Mouse (Mus musculus) layer of hippocampus, postnatal 25 days (tissue): Measurements from ENCODE around the gene Mtfp1. TPM values are rescaled to one million over a fixed set of nuclear protein-coding genes. Genes with fewer than 3 reads are reported as not detected.
"Not testable (repeated sequence)": the region's sequence is repeated elsewhere in the genome, so short reads cannot be mapped to it uniquely, and the experiment has no call there.

Source experiments
- DNase-seq, 2 experiments: peaks; one replicate each; pipeline ENCODE4 v3.0.0; 2022; ENCODE audit warnings: mixed read lengths in 2 of 2, low spot score in 1 of 2; ENCODE audit errors: extremely low spot score in 1 of 2
- total RNA-seq, 2 experiments: library from RNA; stranded (reverse); gene quantifications; 2 replicates each; pipeline ENCODE4 v1.2.3; 2021

The Mtfp1 gene
- 100 to 1,000 TPM; 109 to 126 TPM for total RNA-seq

GRCm38 (mm10) chr11:4095171-4096053 is at the start of gene Mtfp1:
Gene Mtfp1, minus strand, starts transcription at chr11:4095445.
- DNase-seq, result peak; percentile 52 to 53

DNA sequence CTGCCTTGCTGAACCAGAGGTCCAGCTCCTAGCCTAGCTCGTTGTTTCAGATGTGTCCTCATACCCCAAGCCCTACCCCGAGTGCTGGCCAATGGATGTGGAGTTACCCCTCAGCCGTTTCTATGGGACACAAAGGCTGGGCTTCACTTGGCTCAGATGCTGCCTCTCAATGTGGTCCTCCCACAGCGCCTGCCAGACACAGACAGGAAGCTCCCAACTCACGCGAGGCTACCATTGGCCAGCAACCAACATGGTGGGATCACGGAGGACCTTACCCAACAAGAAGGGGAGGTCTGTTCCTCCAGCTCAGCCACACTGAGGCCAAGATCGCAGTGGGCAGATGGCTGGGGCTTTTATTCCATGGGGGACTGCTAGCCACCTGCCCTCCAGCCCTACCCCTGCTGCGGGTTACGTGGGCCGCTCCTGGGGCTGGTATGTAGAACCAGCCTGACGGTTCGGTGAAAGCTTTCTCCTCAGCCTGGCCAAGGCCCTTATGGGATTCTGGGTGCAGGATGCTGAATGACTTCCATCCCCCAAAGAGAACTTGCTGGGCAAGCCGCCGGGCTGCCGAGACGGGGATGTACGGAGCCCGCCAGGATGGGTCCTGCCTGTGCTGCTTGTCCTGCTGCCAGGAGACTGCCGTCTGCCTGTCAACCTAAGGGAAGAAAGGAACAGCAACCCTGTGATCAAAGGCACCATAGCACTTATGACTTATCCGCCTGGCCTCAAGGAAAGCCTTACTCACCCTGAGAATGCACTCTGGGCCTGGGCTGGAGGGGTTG is 48.2 kb upstream of the Mtfp1 start:
- no peak for DNase-seq

GRCm38 (mm10) chr11:4142352-4142751 is 47.1 kb upstream of the Mtfp1 start:
- DNase-seq, result no peak

DNA sequence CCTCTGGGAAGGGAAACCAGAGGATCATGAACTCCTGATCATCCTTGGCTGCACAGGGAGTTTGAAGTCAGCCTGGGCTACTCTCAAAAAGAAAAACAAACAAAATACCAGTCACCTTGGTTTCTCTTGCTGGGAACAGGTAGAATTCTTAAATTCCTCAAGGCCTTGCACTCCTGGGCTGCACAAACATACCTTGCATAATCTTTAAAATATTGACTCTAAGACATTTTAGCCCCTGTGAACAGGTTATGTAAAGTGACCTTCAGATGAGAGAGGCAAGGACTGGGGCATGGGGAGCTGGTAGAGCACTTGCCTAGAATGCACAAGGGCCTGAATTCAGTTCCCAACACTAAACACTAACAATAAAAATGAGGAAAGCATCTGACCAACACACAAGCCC is 46.3 kb upstream of the Mtfp1 start:
- no peak for DNase-seq

GRCm38 (mm10) chr11:4138964-4139363 is 43.7 kb upstream of the Mtfp1 start:
- no peak for DNase-seq

DNA sequence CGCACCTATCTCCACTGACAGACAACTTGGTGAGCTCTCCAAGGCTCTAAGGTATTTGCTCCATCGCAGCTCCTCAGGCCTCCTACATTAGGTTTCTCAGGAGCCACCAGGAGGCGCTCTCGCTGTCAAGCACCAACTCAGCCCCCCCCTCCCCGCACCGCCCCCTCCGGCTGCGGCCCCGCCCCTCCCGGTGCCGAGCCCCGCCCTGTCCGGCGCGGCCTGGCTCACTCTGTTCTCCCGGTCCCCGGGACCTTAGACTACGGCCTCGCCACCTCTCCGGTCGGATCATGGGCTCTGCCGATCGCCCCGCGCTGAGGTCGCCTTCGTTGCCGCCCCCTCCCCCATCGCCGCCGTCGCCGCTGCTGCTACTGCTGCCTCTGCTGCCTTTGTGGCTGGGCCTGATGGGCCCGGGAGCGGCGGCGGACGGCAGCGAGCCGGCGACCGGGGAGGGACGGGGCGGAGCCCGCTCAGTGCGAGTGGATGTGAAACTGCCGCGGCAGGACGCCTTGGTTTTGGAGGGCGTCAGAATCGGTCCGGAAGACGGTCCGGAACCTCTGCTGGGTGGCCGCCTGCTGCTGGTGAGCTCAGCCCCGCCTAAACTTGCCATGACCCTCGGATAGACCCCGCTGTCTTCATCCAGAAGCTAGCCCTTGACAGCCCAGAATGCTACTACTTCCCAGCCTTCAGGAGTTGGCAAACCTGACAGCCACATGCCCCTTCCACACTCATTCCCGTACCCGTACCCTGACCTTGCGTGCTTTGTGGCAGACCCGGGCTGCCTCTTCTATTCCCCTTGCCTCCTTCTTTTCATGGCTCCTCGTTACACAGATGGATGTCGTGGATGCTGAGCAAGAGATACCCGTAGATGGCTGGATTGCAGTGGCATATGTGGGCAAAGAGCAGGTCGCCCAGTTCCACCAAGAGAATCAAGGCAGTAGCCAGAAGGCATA is 40.0 kb upstream of the Mtfp1 start, which contains the start of gene Rnf215:
Gene Rnf215, plus strand, starts transcription at position 217 of the 950 bp plus-strand sequence.
- DNase-seq, result peak; percentile 86 to 95

GRCm38 (mm10) chr11:4134400-4134799 is 39.2 kb upstream of the Mtfp1 start:
- DNase-seq, result no peak

DNA sequence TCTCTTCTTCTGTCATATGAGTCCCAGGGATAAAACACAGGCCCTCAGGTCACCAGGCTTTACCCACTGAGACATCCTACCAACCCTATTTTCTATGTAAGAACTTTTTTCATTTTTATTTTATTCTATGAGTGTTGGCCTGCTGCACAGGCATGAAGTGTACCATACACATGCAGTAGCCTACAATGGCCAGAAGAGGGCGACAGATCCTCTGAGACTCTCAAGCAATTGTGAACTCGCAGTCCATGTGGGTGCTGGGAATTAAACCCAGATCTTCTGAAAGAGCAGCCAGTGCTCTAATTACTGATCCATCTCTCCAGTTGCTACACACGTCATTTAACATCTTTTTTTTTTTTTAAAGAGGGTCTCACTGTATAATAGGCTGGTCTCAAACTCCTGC is 38.2 kb upstream of the Mtfp1 start:
- no peak for DNase-seq

DNA sequence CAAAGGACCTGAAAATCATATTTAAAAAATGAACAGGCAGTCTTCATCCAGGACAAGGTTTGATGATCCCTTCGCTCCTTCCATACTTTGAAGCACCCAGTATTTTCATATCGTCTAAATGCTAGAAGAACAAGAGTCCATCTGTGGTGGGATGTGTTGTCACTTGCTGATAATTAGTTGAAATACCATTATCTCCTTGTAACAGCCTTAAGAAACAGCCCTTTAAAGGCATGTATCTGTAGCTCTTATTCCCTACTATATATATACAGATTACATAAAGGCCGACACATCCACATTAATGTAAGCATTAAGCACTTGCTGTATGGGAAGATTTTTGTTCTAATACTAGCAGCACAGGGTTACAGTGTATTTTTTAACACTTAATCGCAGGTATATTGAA is 33.2 kb upstream of the Mtfp1 start:
- not testable (repeated sequence) for DNase-seq

DNA sequence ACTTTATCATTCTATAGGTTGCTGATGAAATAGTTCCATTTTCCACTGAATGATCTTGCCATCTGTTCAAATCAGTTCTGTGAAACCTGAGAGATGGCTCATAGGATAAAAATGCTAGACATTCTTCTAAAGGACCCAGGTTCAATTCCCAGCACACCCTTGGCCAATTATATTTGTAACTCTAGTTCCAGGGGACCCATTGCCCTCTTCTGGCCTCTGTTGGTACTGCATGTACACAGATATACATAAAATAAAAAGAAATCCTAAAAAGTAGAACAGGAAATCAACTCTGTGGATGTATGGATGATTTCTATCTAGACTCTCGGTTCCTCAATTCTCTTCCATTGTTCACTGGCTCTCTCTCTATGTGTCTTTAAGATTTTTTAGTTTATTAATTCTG is 31.8 kb upstream of the Mtfp1 start:
- no peak for DNase-seq

- DNase-seq, result peak; percentile 47 to 60
These were observed 28.7 kb upstream of the Mtfp1 start for GRCm38 (mm10) chr11:4123922-4124321.

DNA sequence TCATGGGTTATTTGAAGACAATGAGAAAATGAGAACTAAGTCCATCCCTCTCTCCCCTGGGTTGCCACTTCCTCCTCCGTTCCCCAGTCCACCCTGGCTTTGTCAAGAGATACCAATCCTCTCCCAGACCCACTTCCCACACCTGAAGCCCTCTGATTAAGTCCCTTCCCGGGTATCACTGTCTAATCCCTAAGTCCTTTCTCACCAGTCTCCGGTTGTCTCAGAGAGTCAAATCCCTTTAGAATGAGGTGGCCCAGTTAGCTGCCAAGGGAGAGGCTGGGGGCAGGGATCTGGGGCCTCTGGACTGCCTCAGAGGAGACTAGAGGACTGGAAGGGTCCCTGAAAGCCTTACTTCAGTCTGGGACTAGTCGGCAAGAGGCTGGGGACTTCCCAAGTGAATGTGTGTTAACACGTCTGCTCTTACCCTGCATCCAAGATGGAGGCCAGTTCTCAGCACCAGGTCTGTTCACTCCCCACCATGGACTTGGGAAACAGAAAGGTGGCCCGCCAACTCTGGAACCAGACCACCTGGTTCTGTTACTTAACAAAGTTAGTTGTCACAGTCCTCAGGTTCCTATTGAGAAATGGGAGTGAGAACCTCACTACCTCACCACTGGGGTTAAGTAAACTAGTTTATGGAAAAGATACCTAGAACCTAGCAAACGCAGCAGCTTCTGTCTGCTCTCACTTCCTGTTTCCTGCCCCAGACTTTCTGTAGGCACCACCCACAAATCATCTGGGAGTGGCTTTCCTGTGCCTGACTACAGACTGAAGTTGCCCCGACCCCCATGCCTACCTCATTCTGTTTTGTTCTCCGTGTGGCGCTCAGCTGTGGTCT is 27.7 kb upstream of the Mtfp1 start, which contains the start of gene Sec14l2:
Gene Sec14l2, minus strand, starts transcription at position 674 of the 838 bp plus-strand sequence.
- no peak for DNase-seq

GRCm38 (mm10) chr11:4122226-4122625 is 27.0 kb upstream of the Mtfp1 start:
- no peak for DNase-seq

DNA sequence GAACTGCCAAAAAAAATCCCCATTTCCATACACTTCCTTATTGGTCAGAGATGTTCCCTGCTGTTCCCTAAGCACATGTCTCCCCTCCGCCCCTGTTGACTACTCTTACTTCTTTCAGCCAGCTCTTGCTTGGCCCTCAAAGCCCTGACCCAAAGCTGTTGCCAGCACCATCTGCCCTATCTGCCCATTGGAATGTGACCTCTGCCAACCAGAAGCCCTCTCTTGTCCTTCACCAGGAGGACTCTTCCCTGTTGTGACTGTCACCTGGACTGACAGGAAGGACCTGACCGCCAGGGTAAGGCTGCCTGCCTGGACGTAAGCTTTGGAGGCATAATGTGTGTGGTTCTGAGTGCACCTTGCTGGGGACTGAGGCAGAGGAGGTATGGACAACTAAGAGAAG is 26.4 kb upstream of the Mtfp1 start:
- no peak for DNase-seq

DNA sequence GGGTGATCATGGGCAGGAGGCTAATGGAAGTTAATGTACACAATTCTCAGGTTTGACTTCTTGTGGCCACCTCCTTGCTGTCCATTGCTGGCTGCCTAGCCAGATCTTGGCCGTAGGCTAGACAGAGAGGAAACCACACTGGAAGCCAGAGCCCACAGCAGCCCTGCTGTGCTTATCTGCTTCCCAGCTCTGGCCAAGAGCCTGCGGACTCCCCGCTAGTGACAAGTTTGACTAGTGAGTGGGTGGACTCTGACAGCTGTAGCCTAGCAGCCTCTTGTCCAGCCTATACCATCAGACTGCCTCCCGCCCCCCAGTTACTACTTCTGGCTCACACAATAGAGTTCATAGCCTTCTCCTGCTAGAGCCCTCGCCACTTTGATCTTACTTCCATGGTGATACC is 24.4 kb upstream of the Mtfp1 start:
- DNase-seq, result no peak

DNA sequence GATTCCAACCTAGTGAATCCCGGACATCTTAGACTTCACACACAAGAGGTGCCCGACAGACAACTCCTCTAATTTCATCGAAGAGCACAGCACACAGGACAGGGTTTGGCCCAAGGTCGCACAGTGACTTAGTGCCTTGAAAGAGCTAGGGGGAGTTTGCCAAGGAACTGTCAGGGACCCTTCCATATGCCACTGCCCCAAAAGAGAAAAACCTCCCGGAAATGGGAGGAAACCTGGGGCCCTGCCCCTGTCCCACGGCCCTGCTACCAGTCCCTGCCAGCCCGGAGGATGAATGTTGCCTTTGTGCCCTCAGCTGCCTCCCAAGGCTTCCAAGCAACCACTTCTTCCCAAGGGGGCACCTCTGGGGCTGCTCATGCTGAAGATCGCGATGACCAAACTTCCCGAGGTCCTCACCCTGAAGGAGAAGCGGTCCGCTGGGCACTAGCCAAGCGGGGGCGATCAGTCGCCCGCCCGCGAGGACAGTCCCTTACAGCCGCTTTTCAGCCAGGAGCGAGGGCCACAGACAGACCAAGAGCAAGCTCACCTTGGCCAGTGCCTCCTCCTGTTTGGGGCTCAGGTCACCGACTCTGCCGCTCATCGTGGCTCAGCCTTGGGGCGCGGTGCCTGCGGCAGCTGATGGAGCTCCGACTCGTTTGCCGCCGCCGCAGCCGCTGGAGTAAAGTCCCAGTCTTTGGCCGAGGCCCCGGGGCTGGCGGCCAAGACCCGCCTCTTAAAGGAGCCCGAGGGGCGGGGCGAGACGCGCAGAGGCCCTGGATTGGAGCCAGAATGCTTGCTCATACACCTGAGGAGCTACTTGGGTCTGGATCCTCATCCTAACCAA is 23.1 kb upstream of the Mtfp1 start:
- peak; percentile 66 to 77 for DNase-seq

DNA sequence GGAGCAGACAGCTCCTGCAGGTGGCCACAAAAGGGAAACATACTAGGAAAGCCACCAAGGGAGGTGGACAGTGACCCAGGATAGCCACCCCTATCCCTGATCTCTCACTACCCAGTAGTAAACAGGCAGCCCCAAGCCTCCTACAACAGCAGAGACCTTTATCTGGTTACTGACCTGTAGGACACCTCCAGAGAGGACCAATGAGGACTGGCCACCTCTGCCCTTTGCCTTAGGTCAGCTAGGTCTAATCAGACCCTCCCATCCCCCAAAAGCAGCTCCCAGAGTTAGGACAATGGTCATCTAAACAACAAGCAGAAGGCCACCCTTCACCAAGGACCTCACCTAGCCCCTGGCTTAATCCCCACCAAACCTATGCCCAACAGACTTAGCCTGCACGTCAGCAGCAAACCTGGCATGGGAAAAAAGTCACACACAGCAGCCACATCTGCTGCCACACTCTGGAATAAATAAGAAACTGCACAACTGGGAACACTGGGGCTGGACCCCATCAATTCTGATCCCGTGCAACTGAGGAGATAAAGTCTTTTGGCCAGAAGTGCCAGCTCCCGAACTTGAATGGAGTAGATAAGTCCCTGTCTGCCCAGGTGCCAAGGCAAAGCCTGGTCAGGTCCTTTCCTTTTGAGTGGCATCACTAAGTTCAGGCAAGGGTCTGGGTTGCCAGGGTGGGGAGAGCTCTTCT is 22.3 kb upstream of the Mtfp1 start:
- DNase-seq, result peak in 1 of 2 experiments; percentile 19
